Mouse (Mus musculus) heart, adult 2 months (tissue): ENCODE measurements around the gene Fam214a.

ENCODE experiments used
- CTCF ChIP-seq: fragments of 200-600 bp; IDR thresholded peaks from 2 replicates; pipeline ENCODE4 v1.8.1; 2022; ENCODE audit warnings: antibody characterized with exemption, mild to moderate bottlenecking, moderate library complexity
- EP300 ChIP-seq: fragments of 200-500 bp; IDR thresholded peaks from 2 replicates; pipeline ENCODE4 v1.6.1; 2011; ENCODE audit warnings: low read depth, low read length, control low read depth; ENCODE audit not compliant: insufficient read depth
- POLR2A ChIP-seq: fragments of 200-500 bp; IDR thresholded peaks from 2 replicates; pipeline ENCODE4 v1.6.1; 2011; ENCODE audit warnings: mild to moderate bottlenecking, low read depth, low read length, control low read depth; ENCODE audit not compliant: insufficient read depth

DNA sequence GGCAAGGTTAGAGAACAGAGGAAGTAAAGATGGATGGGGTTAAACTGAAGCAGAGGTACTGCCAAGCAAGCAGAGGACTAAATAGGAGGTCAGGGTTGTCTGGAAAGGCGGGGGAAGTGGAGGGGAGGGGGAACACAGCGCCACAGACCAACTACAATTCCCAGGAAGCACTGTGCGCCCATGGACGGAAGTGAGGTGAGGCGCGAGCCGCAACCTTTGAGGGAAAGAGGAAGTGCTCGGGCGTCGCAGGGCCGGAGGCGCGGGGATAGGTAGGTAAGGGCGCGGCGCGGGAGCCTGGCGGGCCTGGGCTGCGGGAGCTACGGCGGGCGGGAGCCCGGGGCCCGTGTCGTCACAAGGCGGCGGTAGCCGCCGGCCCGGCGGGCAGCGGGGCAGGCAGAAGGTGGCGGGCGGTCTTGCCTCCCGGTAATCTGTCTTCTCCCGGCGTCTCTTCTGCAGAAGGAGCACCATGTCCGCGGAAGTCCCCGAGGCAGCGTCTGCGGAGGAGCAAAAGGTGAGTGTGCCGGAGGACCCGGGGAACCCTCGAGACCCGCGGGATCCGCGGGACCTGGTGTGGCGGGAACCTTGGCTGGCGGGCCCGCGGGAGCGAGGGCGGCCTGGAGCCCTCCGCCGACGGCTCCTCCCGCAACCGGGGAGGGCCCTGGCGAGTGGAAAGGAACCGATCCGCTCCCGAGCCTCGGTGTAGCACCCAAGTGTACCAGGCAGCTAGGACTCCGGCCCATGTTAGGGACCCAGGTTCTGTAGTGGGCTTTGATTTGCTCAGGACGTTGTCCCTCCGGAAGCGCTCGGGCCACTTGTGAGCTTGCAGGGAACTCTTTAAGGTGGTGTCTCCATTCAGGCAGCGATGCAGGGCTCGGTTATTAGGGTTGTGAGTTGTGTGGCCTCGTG is 85.0 kb downstream of the Fam214a start, which contains the start of gene Arpp19:
- TF ChIP-seq POLR2A, result peak; percentile 77
- TF ChIP-seq EP300, result 0 out of 2 replicates have a peak, but pooled peaks have one; percentile 34
- 0 out of 2 replicates have a peak, but pooled peaks have one; percentile 15 for TF ChIP-seq CTCF
